Mouse (Mus musculus) left cerebral cortex, adult 2 months (tissue): ENCODE results near the gene AY358078. TPM values are rescaled to one million over a fixed set of nuclear protein-coding genes. Genes with fewer than 3 reads are reported as not detected.
"Not testable (repeated sequence)": the region's sequence is repeated elsewhere in the genome, so short reads cannot be mapped to it uniquely, and the experiment has no call there.

ENCODE experiments used
- DNase-seq, 2 experiments: peaks; one replicate each; pipeline ENCODE4 v3.0.0; 2021 to 2022; ENCODE audit warnings: low spot score in 2 of 2, mixed read lengths in 1 of 2; ENCODE audit errors: extremely low spot score in 1 of 2
- H3K27ac ChIP-seq: fragments of 200-600 bp; 2 replicates; pipeline ENCODE4 v1.8.1; 2022
- H3K4me3 ChIP-seq: fragments of 200-600 bp; 2 replicates; pipeline ENCODE4 v1.8.1; 2022
- CTCF ChIP-seq: fragments of 200-600 bp; IDR thresholded peaks from 2 replicates; pipeline ENCODE4 v1.8.1; 2022; ENCODE audit warnings: antibody characterized with exemption, mild to moderate bottlenecking, moderate library complexity
- intact Hi-C: fragments of 180-260 bp; cut with DNase I; formaldehyde crosslinking; loops from one replicate; pipeline ENCODE4 v1.15.1; 2025
- long read RNA-seq, 2 experiments: library from polyadenylated mRNA; stranded (forward); transcript quantifications; one replicate each; pipeline ENCODE4 v2.0.0; 2021; ENCODE audit warnings: borderline mapping rate in 2 of 2
- total RNA-seq, 2 experiments: library from RNA; stranded (reverse); gene quantifications; 2 replicates each; pipeline ENCODE4 v1.2.3; 2021

Gene AY358078
- total RNA-seq = not detected
- long read RNA-seq, experiment 1 = 0 reads
- long read RNA-seq, experiment 2 = 0 reads

- DNase-seq = no peak
- no peak for TF ChIP-seq CTCF
- Histone ChIP-seq H3K4me3 (no peak within 1 kb of the TSS), H3K27ac (no peak within 1 kb of the TSS)
- intact Hi-C loops = no loop called here
Observed at GRCm38 (mm10) chr14:51799746-51800145, at the start of gene AY358078. Gene AY358078 (plus strand): TSS chr14:51800046.

GRCm38 (mm10) chr14:51755944-51756343, 43.9 kb upstream of the AY358078 start:
- intact Hi-C loops = no loop called here
- DNase-seq = no peak
- no peak for TF ChIP-seq CTCF
- Histone ChIP-seq H3K4me3 (no peak overlapping the region), H3K27ac (no peak overlapping the region)

- intact Hi-C loops = loop anchor here (5.0 kb wide), 2 partner anchors 96 to 251 kb away; partner anchors contain the start of gene Zfp219
Observed at GRCm38 (mm10) chr14:51771378-51771777, 28.5 kb upstream of the AY358078 start.

GRCm38 (mm10) chr14:51773490-51773889, 26.4 kb upstream of the AY358078 start, which contains the start of gene Ang4:
Gene Ang4 (minus strand): TSS chr14:51773590.
- Histone ChIP-seq H3K4me3 (no peak within 1 kb of the TSS), H3K27ac (no peak within 1 kb of the TSS)
- intact Hi-C loops = loop anchor here (5.0 kb wide), 2 partner anchors 94 to 249 kb away; partner anchors contain the start of gene Zfp219
- TF ChIP-seq CTCF = no peak
- no peak for DNase-seq

More at GRCm38 (mm10) chr14:51771378-51771777, 28.5 kb upstream of the AY358078 start:
- H3K27ac ChIP-seq, DNase-seq, H3K4me3 ChIP-seq: not testable (repeated sequence)
- peak; percentile 57 for TF ChIP-seq CTCF

GRCm38 (mm10) chr14:51777791-51778190, 22.1 kb upstream of the AY358078 start:
- intact Hi-C loops = loop anchor here (2.0 kb wide), 1 partner anchor 679 kb away; no protein-coding TSS in a partner anchor
- TF ChIP-seq CTCF = no peak
- H3K27ac ChIP-seq = no peak overlapping the region
- no peak overlapping the region for H3K4me3 ChIP-seq
- DNase-seq = no peak

GRCm38 (mm10) chr14:51778865-51779481, 20.9 kb upstream of the AY358078 start:
- intact Hi-C loops = loop anchor here (2.0 kb wide), 1 partner anchor 680 kb away; no protein-coding TSS in a partner anchor
- TF ChIP-seq CTCF = no peak
- no peak overlapping the region for H3K27ac ChIP-seq
- no peak for DNase-seq
- no peak overlapping the region for H3K4me3 ChIP-seq

GRCm38 (mm10) chr14:51786335-51786734, 13.5 kb upstream of the AY358078 start:
- H3K27ac ChIP-seq = no peak overlapping the region
- H3K4me3 ChIP-seq = no peak overlapping the region
- no peak for TF ChIP-seq CTCF
- DNase-seq = no peak
- intact Hi-C loops = loop anchor here (5.0 kb wide), 1 partner anchor 36 kb away; no protein-coding TSS in a partner anchor

- intact Hi-C loops = loop anchor here (5.0 kb wide), 1 partner anchor 35 kb away; no protein-coding TSS in a partner anchor
- no peak for DNase-seq
Observed at GRCm38 (mm10) chr14:51787061-51787460, 12.8 kb upstream of the AY358078 start.

GRCm38 (mm10) chr14:51789196-51789595, 10.7 kb upstream of the AY358078 start:
- no peak overlapping the region for H3K27ac ChIP-seq
- TF ChIP-seq CTCF = no peak; the same call in none of the 2 replicates
- intact Hi-C loops = loop anchor here (5.0 kb wide), 1 partner anchor 33 kb away; no protein-coding TSS in a partner anchor
- no peak overlapping the region for H3K4me3 ChIP-seq
- no peak for DNase-seq

More at GRCm38 (mm10) chr14:51787061-51787460, 12.8 kb upstream of the AY358078 start:
- Histone ChIP-seq H3K4me3 (no peak overlapping the region), H3K27ac (no peak overlapping the region)
- no peak for TF ChIP-seq CTCF

GRCm38 (mm10) chr14:51794106-51794505, 5.7 kb upstream of the AY358078 start:
- Histone ChIP-seq H3K4me3 (no peak overlapping the region), H3K27ac (no peak overlapping the region)
- DNase-seq = no peak
- no peak for TF ChIP-seq CTCF
- intact Hi-C loops = no loop called here

GRCm38 (mm10) chr14:51826625-51827024, 26.8 kb downstream of the AY358078 start:
- DNase-seq = no peak
- intact Hi-C loops = no loop called here

GRCm38 (mm10) chr14:51827842-51828241, 28.0 kb downstream of the AY358078 start:
- intact Hi-C loops, H3K4me3 ChIP-seq, H3K27ac ChIP-seq, DNase-seq: not testable (repeated sequence)
- TF ChIP-seq CTCF = peak; percentile 51

More at GRCm38 (mm10) chr14:51826625-51827024, 26.8 kb downstream of the AY358078 start:
- no peak overlapping the region for H3K4me3 ChIP-seq
- TF ChIP-seq CTCF = no peak
- no peak overlapping the region for H3K27ac ChIP-seq
